Mouse (Mus musculus) v-Abl transformed pro-B cells (cell line): ENCODE measurements around the gene Ptger3.

Experiments used
- in situ Hi-C, 2 experiments: fragments of 400-800 bp; cut with MboI; formaldehyde crosslinking; loops; one replicate each; pipeline ENCODE4 v1.15.1; 2025; ENCODE audit not compliant: unreplicated experiment in 2 of 2

Gene Ptger3

DNA sequence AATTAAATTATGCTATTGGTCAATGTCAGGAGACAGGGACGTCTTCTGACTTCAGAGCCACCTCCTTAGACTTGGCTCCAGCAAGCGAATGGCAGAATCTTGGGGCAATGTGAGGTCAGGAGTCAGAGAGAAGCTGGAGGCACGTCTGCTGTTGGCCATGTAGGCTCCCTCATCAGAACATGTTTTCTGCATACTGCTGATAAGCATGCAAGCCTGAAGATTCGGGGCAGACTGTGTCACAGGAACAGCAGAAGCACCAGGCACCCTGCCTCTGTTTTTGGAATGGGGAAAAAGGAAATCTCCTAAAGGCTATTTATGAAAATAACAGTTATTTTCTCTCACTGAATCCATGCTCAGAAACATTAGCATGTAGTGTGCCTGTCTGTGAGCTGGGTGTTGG, 13.6 kb downstream of the Ptger3 start:
- in situ Hi-C loops: no loop called here

DNA sequence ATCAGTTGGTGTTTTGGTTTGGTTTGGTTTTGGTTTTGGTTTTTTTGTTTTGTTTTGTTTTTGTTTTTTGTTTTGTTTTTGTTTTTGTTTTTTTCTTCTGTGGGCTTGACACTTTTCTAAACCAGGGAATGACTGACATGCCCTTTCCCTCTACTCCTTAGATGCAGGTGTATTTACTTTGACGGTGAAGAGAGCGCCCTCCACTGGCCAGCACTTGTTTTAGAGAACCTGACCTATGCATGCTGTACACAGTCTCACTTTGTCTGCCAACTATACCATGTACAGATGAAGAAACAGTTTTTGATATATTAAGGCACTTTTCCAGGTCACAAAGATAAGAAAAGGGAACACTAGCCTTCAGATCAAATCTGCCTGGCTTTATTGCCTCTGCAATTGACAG, 15.1 kb downstream of the Ptger3 start:
- in situ Hi-C loops: no loop called here

GRCm38 (mm10) chr3:157582626-157583405, 16.1 kb downstream of the Ptger3 start:
- in situ Hi-C loops: no loop called here

- in situ Hi-C loops: no loop called here
Observed at GRCm38 (mm10) chr3:157597837-157598379, 31.2 kb downstream of the Ptger3 start.

DNA sequence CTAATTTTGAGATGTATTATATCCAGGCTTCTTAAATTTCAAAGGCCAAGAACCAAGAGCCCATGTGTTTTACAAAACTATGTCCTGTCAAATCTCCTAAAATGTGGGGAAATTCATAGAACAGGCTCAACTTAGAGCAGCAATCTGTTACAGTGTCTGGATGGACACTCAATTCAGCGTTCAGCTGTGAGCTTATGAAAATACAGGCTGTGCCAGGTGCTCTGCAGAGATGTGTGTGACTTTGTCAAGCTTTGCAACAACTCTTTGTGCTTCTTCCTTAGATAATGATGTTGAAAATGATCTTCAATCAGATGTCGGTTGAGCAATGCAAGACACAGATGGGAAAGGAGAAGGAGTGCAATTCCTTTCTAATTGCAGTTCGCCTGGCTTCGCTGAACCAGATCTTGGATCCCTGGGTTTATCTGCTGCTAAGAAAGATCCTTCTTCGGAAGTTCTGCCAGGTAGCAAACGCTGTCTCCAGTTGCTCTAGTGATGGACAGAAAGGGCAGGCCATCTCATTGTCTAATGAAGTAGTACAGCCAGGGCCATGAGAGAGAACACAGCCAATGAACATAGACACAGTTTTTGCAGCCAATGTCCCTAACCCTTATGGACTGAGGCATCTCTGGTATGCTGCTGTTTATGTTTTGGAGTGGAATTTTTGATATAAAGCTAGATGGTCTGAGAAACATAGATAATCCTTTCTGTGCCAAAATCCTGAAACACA, 38.2 kb downstream of the Ptger3 start:
- in situ Hi-C loops: no loop called here

DNA sequence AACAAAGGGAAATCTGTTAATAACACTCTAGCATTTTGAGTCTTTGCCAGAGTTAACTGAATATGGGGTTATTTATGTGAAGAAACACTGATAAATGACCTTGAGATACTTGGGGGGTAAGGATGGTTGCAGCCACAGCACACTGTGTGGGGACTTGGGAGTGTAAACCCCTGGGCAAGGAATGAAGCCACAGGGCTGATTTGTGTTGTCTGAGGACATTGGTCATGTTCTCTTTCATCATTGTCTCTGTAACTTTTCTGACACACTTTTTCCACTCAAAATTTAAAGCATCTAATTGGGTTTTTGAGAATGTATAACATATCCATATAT, 38.7 kb downstream of the Ptger3 start:
- in situ Hi-C loops: no loop called here

DNA sequence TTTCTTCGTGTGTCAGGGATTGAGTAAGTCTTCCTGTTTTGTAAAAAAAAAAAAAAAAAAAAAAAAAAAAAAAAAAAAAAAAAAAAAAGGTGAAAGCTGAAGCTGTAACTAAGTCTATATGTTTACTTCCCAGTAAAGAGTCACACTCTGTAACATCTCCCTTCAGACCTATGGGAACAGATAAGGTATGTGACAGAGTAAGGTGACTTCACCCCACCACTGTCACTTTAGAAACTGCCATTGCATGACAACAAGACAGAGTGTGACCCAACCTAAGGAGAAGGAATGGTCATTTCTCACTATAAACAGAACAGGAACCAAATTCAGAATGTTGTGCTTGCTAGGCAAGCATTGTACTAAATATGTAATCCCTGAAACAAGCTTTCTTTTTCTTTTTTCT, 46.9 kb downstream of the Ptger3 start:
- in situ Hi-C loops: no loop called here

GRCm38 (mm10) chr3:157616949-157617348, 50.3 kb downstream of the Ptger3 start:
- in situ Hi-C loops: no loop called here

- in situ Hi-C loops: no loop called here
Observed at GRCm38 (mm10) chr3:157627407-157627806, 60.7 kb downstream of the Ptger3 start.

DNA sequence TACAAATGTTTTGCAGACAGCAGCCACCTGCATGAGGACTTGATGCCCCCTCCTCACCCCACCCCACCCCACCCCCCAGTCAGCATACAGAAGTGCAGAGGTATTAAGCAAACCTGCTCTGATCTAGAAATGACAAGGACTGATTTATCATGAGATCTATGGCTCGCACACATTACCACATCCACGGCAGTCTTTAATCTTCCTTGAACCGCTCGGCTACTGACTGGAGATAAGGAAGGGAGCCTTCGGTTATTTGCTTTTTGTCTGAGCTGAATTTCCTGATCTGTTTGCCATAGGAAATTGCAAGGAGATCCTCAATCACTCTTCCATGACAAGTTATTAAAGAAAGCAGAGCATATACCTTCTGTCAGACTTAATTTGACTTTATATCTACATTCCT, 64.0 kb downstream of the Ptger3 start:
- in situ Hi-C loops: no loop called here

- in situ Hi-C loops: no loop called here
Observed at GRCm38 (mm10) chr3:157631383-157631782, 64.7 kb downstream of the Ptger3 start.

DNA sequence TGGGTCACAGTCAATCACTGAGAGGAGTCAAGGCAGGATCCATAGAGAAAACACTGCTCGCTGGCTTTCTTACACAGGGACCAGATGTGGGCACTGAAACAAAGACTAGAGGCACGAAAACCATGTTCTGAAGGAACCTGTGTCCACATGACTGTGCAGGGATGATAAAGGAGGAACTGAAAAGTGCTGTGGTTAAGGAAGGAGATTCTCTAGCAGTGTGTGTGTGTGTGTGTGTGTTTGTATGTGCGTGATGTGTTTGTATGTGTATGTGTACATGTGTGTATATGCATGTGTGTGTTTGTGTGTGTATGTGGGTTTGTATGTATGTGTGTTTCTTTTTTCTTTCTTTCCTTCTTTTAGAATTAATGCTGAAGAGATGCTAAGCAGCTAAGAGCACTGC, 67.7 kb downstream of the Ptger3 start:
- in situ Hi-C loops: no loop called here

- in situ Hi-C loops: no loop called here
Observed at GRCm38 (mm10) chr3:157635713-157636112, 69.0 kb downstream of the Ptger3 start.

- in situ Hi-C loops: no loop called here
Observed at GRCm38 (mm10) chr3:157636887-157637286, 70.2 kb downstream of the Ptger3 start.

DNA sequence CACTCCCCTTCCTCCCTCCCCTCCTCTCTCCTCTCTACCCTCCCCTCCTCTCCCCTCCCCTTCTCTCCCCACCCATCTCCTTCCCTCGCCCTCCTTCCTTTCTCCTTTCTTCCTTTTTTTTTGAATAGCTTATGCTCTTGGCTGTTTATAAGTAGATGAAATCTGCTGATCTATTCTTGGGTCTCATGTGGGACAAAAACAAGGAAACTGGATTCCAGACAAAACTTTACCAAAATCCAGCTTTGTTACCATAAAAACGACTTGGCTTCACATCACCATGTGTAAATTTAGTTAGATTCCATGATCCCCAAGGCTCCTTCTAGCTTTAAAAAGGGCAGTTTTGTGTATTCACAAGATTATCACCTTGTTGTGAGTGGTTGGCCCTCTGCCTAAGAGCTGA, 70.6 kb downstream of the Ptger3 start:
- in situ Hi-C loops: no loop called here

DNA sequence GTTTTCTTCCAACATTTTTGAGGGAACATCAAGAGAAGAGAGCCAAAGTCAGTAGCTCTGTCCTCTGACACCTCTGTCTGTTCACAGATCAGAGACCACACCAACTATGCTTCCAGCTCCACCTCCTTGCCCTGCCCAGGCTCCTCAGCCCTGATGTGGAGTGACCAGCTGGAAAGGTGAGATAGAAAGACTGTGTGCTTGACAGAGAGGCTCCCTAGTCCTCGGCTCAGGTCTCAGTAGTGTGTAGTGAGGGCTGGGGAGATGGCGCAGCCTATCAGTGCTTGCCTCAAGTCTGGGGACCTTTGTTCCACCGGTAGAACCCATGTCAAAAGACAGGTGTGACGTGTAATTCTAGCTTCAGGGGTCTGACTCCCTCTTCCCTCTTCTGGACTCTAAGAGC, 74.9 kb downstream of the Ptger3 start:
- in situ Hi-C loops: no loop called here

GRCm38 (mm10) chr3:157661622-157662021, 94.9 kb downstream of the Ptger3 start:
- in situ Hi-C loops: no loop called here

DNA sequence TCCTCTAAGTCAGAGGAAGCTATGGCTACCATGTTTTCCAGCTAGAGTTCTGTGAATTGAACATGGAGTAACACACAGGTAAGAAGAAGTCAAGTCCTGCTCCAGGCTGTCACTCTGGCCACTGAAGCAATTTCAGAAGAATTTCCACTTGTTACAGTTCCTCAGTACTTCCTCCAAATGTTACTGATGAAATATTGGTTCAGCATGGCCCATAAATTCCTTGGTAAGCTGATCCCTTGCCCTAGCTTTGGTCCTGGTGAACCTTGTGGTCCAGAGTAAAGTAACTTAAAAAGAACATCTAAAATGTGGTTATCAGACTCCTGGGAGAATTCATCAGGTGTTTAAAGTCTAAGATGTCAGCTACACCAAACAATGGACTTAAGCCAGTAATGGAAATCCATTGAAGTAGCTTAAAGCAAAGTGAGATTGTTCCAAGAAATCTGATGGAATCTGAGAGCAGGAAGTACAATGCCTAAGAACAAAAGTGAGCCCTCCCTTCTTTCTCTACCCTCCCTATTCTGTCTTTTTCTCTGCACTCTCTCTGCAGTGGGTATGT, 97.9 kb downstream of the Ptger3 start:
- in situ Hi-C loops: no loop called here

DNA sequence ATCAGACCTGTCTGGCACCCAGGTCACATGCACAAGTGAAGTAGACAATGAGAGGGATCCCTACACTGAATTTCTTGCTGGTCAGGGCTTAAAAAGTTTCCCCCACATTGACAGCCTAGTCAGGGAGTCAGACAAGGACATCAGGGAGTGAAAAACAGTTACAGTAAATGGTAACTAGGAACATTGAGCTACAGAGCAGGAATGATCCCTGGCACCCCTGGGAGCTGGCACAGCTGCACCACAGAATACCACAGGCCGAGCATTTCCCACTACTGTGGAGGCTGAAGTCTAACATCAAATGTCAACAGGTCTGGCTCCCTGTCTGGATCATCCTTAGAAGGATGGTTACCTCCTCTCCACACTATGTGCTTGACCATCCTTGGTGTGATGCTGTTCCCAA, 98.8 kb downstream of the Ptger3 start:
- in situ Hi-C loops: no loop called here

DNA sequence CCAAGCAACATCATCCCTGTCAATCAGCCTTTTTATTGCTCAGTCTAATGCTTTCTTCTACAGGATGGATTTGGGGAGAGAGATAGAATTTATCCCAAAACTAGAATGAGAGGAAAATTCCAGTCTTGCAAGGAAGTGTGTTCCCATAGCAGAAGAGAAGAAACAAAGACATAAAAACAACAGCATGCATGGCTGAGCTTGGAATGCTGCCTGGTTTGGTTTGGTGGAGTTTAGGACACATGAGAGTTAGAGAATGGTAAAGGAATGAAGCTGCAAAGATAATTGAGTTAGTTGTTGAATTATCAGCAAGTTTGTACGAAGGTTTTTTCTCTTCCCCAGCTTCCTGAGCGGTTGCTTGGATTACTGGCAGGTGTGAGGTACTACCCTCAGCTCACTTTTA, 99.5 kb downstream of the Ptger3 start:
- in situ Hi-C loops: no loop called here

- in situ Hi-C loops: no loop called here
Observed at GRCm38 (mm10) chr3:157686105-157686504, 119.4 kb downstream of the Ptger3 start.
